Mouse (Mus musculus) T-helper 2 cell (primary cell): ENCODE measurements at regions not wholly inside any gene's neighbourhood (a gene's known extent, or its start where the extent isn't known, plus 50 kb on each side); places are given as distances from the start of the nearest gene placed in this dataset.

Experiments
- in situ Hi-C: fragments of 300-600 bp; cut with MboI, MseI; formaldehyde crosslinking; loops from one replicate; pipeline ENCODE4 v1.15.1; 2025; ENCODE audit warnings: high pct_unique_total_duplicates

GRCm38 (mm10) chr15:59207976-59208375 is 318.9 kb downstream of the Gm49356 start:
- in situ Hi-C loops: no loop called here

- in situ Hi-C loops: no loop called here
These were observed 323.3 kb downstream of the Gm49356 start for GRCm38 (mm10) chr15:59212362-59212761.

- in situ Hi-C loops: no loop called here
These were observed 325.0 kb downstream of the Gm49356 start for GRCm38 (mm10) chr15:59214096-59214495.

GRCm38 (mm10) chr15:59215239-59215638 is 326.1 kb downstream of the Gm49356 start:
- in situ Hi-C loops: no loop called here

- in situ Hi-C loops: no loop called here
These were observed 328.4 kb downstream of the Gm49356 start for GRCm38 (mm10) chr15:59217481-59217880.

GRCm38 (mm10) chr15:59218916-59219315 is 329.8 kb downstream of the Gm49356 start:
- in situ Hi-C loops: no loop called here

GRCm38 (mm10) chr15:59225637-59226036 is 336.5 kb downstream of the Gm49356 start:
- in situ Hi-C loops: no loop called here

- in situ Hi-C loops: no loop called here
These were observed 338.2 kb downstream of the Gm49356 start for GRCm38 (mm10) chr15:59227293-59227692.

GRCm38 (mm10) chr15:59230536-59230935 is 341.4 kb downstream of the Gm49356 start:
- in situ Hi-C loops: no loop called here

- in situ Hi-C loops: no loop called here
These were observed 342.6 kb downstream of the Gm49356 start for GRCm38 (mm10) chr15:59231703-59232102.

GRCm38 (mm10) chr15:59232290-59232689 is 343.2 kb downstream of the Gm49356 start:
- in situ Hi-C loops: no loop called here

- in situ Hi-C loops: no loop called here
These were observed 348.5 kb downstream of the Gm49356 start for GRCm38 (mm10) chr15:59237446-59238161.

GRCm38 (mm10) chr15:59241752-59242151 is 352.7 kb downstream of the Gm49356 start:
- in situ Hi-C loops: no loop called here

GRCm38 (mm10) chr15:59245927-59246649 is 357.0 kb downstream of the Gm49356 start:
- in situ Hi-C loops: no loop called here

GRCm38 (mm10) chr15:59248477-59249260 is 359.6 kb downstream of the Gm49356 start:
- in situ Hi-C loops: no loop called here

- in situ Hi-C loops: no loop called here
These were observed 372.3 kb downstream of the Gm49356 start for GRCm38 (mm10) chr15:59261380-59261779.

GRCm38 (mm10) chr15:59262380-59262779 is 373.3 kb downstream of the Gm49356 start:
- in situ Hi-C loops: no loop called here

GRCm38 (mm10) chr15:59263433-59264328 is 374.6 kb downstream of the Gm49356 start:
- in situ Hi-C loops: no loop called here
